Mouse (Mus musculus) brain, embryonic 14.5 days (tissue): ENCODE data around the gene Smarcad1.

Experiments used
- CTCF ChIP-seq: fragments of 200-500 bp; IDR thresholded peaks from 2 replicates; pipeline ENCODE4 v1.5.1; 2012; ENCODE audit warnings: inconsistent platforms, mild to moderate bottlenecking, moderate library complexity, borderline replicate concordance; ENCODE audit not compliant: insufficient read depth, insufficient read length; ENCODE audit errors: extremely low read depth
- POLR2A ChIP-seq: fragments of 200-500 bp; IDR thresholded peaks from 2 replicates; pipeline ENCODE4 v1.6.1; 2012; ENCODE audit warnings: mild to moderate bottlenecking, inconsistent platforms, borderline replicate concordance; ENCODE audit not compliant: poor library complexity, insufficient read depth, insufficient read length, severe bottlenecking; ENCODE audit errors: extremely low read depth

DNA sequence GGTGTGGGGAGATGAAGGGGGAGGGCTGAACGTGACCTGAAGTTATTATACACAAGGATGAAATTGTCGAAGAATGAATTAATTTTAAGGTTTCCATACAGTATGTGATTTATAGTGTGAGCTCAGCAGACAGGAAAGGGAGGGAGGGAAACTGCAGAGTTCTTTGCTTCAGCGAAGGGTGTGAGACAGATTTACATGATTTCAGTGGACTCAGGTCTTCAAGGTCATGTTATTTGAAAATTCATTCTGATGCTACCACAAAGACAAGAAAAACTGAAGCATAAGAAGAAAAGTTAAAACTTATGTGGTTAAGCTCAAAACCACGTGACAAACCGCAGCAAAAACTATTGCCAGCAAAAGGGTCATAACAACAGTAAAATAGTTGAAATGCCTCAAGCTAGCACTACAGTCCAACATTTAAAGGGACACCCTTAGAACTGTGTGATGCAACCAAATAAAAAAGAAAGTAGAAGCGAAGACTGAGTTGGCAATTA, 98.4 kb downstream of the Smarcad1 start:
- no peak for TF ChIP-seq CTCF
- no peak for TF ChIP-seq POLR2A
